Mouse (Mus musculus): Measurements from ENCODE around the gene Plpp7. TPM values are rescaled to one million over a fixed set of nuclear protein-coding genes. Genes with fewer than 3 reads are reported as not detected.

Gene Plpp7
- polyA plus RNA-seq, 1 experiment from 2014 or later, result 21.7 TPM

GRCm38 (mm10) chr2:32060228-32060805, 35.0 kb upstream of the Plpp7 start:
- no peak overlapping the region for H3K9ac ChIP-seq
- H3K9me3 ChIP-seq, result no peaks in the 10 kb centered on the region
- no peaks in the 10 kb centered on the region for H3K36me3 ChIP-seq
- H3K4me2 ChIP-seq, result no peak overlapping the region
- H3K4me3 ChIP-seq, result no peak overlapping the region
- peaks cover 8% of the 10 kb centered on the region for H3K4me1 ChIP-seq (replicated peaks)
- ATAC-seq (ENCODE audit: low FRiP score), result no peak
- peaks cover 20% of the 10 kb centered on the region for H3K27me3 ChIP-seq
- H3K27ac ChIP-seq, result no peak overlapping the region
- WGBS, result 69% methylated on average over 6 of the region's 6 CpGs

GRCm38 (mm10) chr2:32061189-32061588, 34.1 kb upstream of the Plpp7 start:
- H3K4me3 ChIP-seq, result no peak overlapping the region
- WGBS, result 79% methylated on average over 2 of the region's 2 CpGs
- peaks cover 20% of the 10 kb centered on the region for H3K27me3 ChIP-seq
- H3K4me2 ChIP-seq, result no peak overlapping the region
- H3K27ac ChIP-seq, result no peak overlapping the region
- no peak for ATAC-seq (ENCODE audit: low FRiP score)
- H3K9me3 ChIP-seq, result no peaks in the 10 kb centered on the region
- H3K36me3 ChIP-seq, result no peaks in the 10 kb centered on the region
- peaks cover 8% of the 10 kb centered on the region for H3K4me1 ChIP-seq (replicated peaks)
- no peak overlapping the region for H3K9ac ChIP-seq

- Histone ChIP-seq H3K36me3 (no peaks in the 10 kb centered on the region), H3K27me3 (peaks cover 17% of the 10 kb centered on the region), H3K4me2 (no peak overlapping the region), H3K4me3 (no peak overlapping the region), H3K9me3 (no peaks in the 10 kb centered on the region), H3K9ac (no peak overlapping the region), H3K4me1 (replicated peaks) (peaks cover 8% of the 10 kb centered on the region), H3K27ac (no peak overlapping the region)
- WGBS, result 80% methylated on average over 12 of the region's 12 CpGs
- ATAC-seq (ENCODE audit: low FRiP score), result no peak
Measured at GRCm38 (mm10) chr2:32061722-32062505, 33.4 kb upstream of the Plpp7 start.

GRCm38 (mm10) chr2:32062626-32063410, 32.5 kb upstream of the Plpp7 start:
- WGBS, result 87% methylated on average over 15 of the region's 15 CpGs
- no peak for ATAC-seq (ENCODE audit: low FRiP score)

GRCm38 (mm10) chr2:32063451-32064151, 31.7 kb upstream of the Plpp7 start:
- no peak overlapping the region for H3K27ac ChIP-seq
- H3K4me3 ChIP-seq, result no peak overlapping the region
- H3K36me3 ChIP-seq, result no peaks in the 10 kb centered on the region
- peaks cover 8% of the 10 kb centered on the region for H3K4me1 ChIP-seq (replicated peaks)
- H3K27me3 ChIP-seq, result peaks cover 17% of the 10 kb centered on the region
- WGBS, result 91% methylated on average over 7 of the region's 7 CpGs
- H3K9ac ChIP-seq, result 0 out of 2 replicates have a peak overlapping the region, but pooled peaks have one; percentile 35
- no peak for ATAC-seq (ENCODE audit: low FRiP score)
- H3K4me2 ChIP-seq, result no peak overlapping the region
- no peaks in the 10 kb centered on the region for H3K9me3 ChIP-seq

More at GRCm38 (mm10) chr2:32062626-32063410, 32.5 kb upstream of the Plpp7 start:
- Histone ChIP-seq H3K4me2 (no peak overlapping the region), H3K9me3 (no peaks in the 10 kb centered on the region), H3K9ac (no peak overlapping the region), H3K36me3 (no peaks in the 10 kb centered on the region), H3K27ac (no peak overlapping the region), H3K4me3 (no peak overlapping the region), H3K4me1 (replicated peaks) (peaks cover 8% of the 10 kb centered on the region), H3K27me3 (peaks cover 15% of the 10 kb centered on the region; the same call in 1 of the 2 replicates)

GRCm38 (mm10) chr2:32064913-32065312, 30.4 kb upstream of the Plpp7 start:
- Histone ChIP-seq H3K36me3 (no peaks in the 10 kb centered on the region), H3K4me1 (replicated peaks) (peaks cover 8% of the 10 kb centered on the region), H3K27ac (no peak overlapping the region), H3K4me3 (no peak overlapping the region), H3K27me3 (peaks cover 21% of the 10 kb centered on the region), H3K4me2 (no peak overlapping the region), H3K9ac (peak overlapping the region; percentile 46), H3K9me3 (no peaks in the 10 kb centered on the region)
- WGBS, result 51% methylated on average over 13 of the region's 13 CpGs
- ATAC-seq (ENCODE audit: low FRiP score), result no peak

- ATAC-seq (ENCODE audit: low FRiP score), result no peak
- Histone ChIP-seq H3K27ac (no peak overlapping the region), H3K27me3 (peaks cover 21% of the 10 kb centered on the region), H3K4me2 (no peak overlapping the region), H3K4me3 (no peak overlapping the region), H3K4me1 (replicated peaks) (peaks cover 8% of the 10 kb centered on the region), H3K36me3 (no peaks in the 10 kb centered on the region), H3K9ac (0 out of 2 replicates have a peak overlapping the region, but pooled peaks have one; percentile 46), H3K9me3 (no peaks in the 10 kb centered on the region)
- 82% methylated on average over 5 of the region's 5 CpGs for WGBS
Measured at GRCm38 (mm10) chr2:32065371-32065791, 29.9 kb upstream of the Plpp7 start.

GRCm38 (mm10) chr2:32066005-32066404, 29.3 kb upstream of the Plpp7 start:
- ATAC-seq (ENCODE audit: low FRiP score), result no peak
- Histone ChIP-seq H3K9ac (no peak overlapping the region), H3K9me3 (no peaks in the 10 kb centered on the region), H3K27me3 (peaks cover 21% of the 10 kb centered on the region), H3K4me3 (no peak overlapping the region), H3K36me3 (no peaks in the 10 kb centered on the region), H3K27ac (no peak overlapping the region), H3K4me1 (replicated peaks) (peaks cover 8% of the 10 kb centered on the region), H3K4me2 (no peak overlapping the region)
- 89% methylated on average over 4 of the region's 4 CpGs for WGBS

GRCm38 (mm10) chr2:32068811-32069607, 26.3 kb upstream of the Plpp7 start:
- peaks cover 8% of the 10 kb centered on the region for H3K4me1 ChIP-seq (replicated peaks)
- H3K9ac ChIP-seq, result no peak overlapping the region
- H3K36me3 ChIP-seq, result no peaks in the 10 kb centered on the region
- no peak for ATAC-seq (ENCODE audit: low FRiP score)
- H3K27ac ChIP-seq, result no peak overlapping the region
- WGBS, result 58% methylated on average over 31 of the region's 31 CpGs
- no peak overlapping the region for H3K4me2 ChIP-seq
- H3K4me3 ChIP-seq, result no peak overlapping the region
- H3K9me3 ChIP-seq, result no peaks in the 10 kb centered on the region
- H3K27me3 ChIP-seq, result peaks cover 21% of the 10 kb centered on the region

- H3K4me2 ChIP-seq, result no peak overlapping the region
- peaks cover 21% of the 10 kb centered on the region for H3K27me3 ChIP-seq
- H3K9me3 ChIP-seq, result no peaks in the 10 kb centered on the region
- ATAC-seq (ENCODE audit: low FRiP score), result no peak
- WGBS, result 94% methylated on average over 10 of the region's 10 CpGs
- no peak overlapping the region for H3K9ac ChIP-seq
- no peaks in the 10 kb centered on the region for H3K36me3 ChIP-seq
- H3K4me1 ChIP-seq (replicated peaks), result no peaks in the 10 kb centered on the region
- no peak overlapping the region for H3K27ac ChIP-seq
- H3K4me3 ChIP-seq, result no peak overlapping the region
Measured at GRCm38 (mm10) chr2:32070747-32071146, 24.6 kb upstream of the Plpp7 start.

- H3K4me3 ChIP-seq, result no peak overlapping the region
- no peaks in the 10 kb centered on the region for H3K36me3 ChIP-seq
- H3K4me2 ChIP-seq, result no peak overlapping the region
- no peak for ATAC-seq (ENCODE audit: low FRiP score)
- H3K27ac ChIP-seq, result no peak overlapping the region
- H3K27me3 ChIP-seq, result 0 out of 2 replicates have a peak, but pooled peaks cover 3% of the 10 kb centered on the region
- no peaks in the 10 kb centered on the region for H3K4me1 ChIP-seq (replicated peaks)
- H3K9me3 ChIP-seq, result no peaks in the 10 kb centered on the region
- no peak overlapping the region; the same call in 1 of the 2 replicates for H3K9ac ChIP-seq
- WGBS, result 81% methylated on average over 8 of the region's 8 CpGs
Measured at GRCm38 (mm10) chr2:32074404-32074803, 20.9 kb upstream of the Plpp7 start.

Data from hindbrain, embryonic 13.5 days (tissue).